Mouse (Mus musculus) lung, embryonic 14.5 days (tissue): ENCODE data around the gene Gm21693. TPM values are rescaled to one million over a fixed set of nuclear protein-coding genes. Genes with fewer than 3 reads are reported as not detected.
"Not testable (repeated sequence)": the region's sequence is repeated elsewhere in the genome, so short reads cannot be mapped to it uniquely, and the experiment has no call there.

Experiments
- ATAC-seq: fragments of 200-750 bp; cut with Nextera tagmentation; 2 replicates; pipeline ENCODE4 v1.8.0; 2017; ENCODE audit warnings: mild to moderate bottlenecking, moderate TSS enrichment, moderate library complexity; ENCODE audit not compliant: insufficient read depth
- DNase-seq: peaks from one replicate; pipeline ENCODE4 v3.0.0-alpha.2; 2015
- H3K27ac ChIP-seq: fragments of 300-500 bp; sonication (generic); 2 replicates; pipeline ENCODE4 v1.5.1; 2014; ENCODE audit warnings: low read depth, mild to moderate bottlenecking, moderate library complexity
- H3K27me3 ChIP-seq: fragments of 300-500 bp; sonication (generic); 2 replicates; pipeline ENCODE4 v1.6.1; 2014; ENCODE audit warnings: low read length, control low read depth; ENCODE audit not compliant: insufficient read depth
- H3K36me3 ChIP-seq: fragments of 300-500 bp; sonication (generic); 2 replicates; pipeline ENCODE4 v1.6.1; 2014; ENCODE audit warnings: control low read depth; ENCODE audit not compliant: insufficient read depth
- H3K4me1 ChIP-seq: fragments of 300-500 bp; sonication (generic); 2 replicates; pipeline ENCODE4 v1.6.1; 2014; ENCODE audit warnings: antibody characterized with exemption, control low read depth; ENCODE audit not compliant: insufficient read depth
- H3K4me2 ChIP-seq: fragments of 300-500 bp; sonication (generic); 2 replicates; pipeline ENCODE4 v1.6.1; 2014; ENCODE audit warnings: mild to moderate bottlenecking
- H3K4me3 ChIP-seq: fragments of 300-500 bp; sonication (generic); 2 replicates; pipeline ENCODE4 v1.5.1; 2014; ENCODE audit warnings: low read depth, low read length
- H3K9ac ChIP-seq: fragments of 300-500 bp; sonication (generic); 2 replicates; pipeline ENCODE4 v1.6.1; 2014
- H3K9me3 ChIP-seq: fragments of 300-500 bp; sonication (generic); 2 replicates; pipeline ENCODE4 v1.6.1; 2016; ENCODE audit warnings: low read depth, low read length, control low read depth
- WGBS: fragments of 180-500 bp; shearing (Covaris S2); extraction: QIAGEN DNeasy Blood & Tissue Kit; methylation state at CpG from one replicate; pipeline ENCODE4 v1.1.7; 2014; 5-methylcytosine and 5-hydroxymethylcytosine counted together
- polyA plus RNA-seq: library from polyadenylated mRNA; unstranded; fragments of >200 nt; fragmentation: Nextera tagmentation; extraction: Ambion mirVana; gene quantifications from 2 replicates; pipeline ENCODE4 v1.2.1, GENCODE M21; 2014

The Gm21693 gene
- polyA plus RNA-seq, result not detected in 2 replicates

- not testable (repeated sequence) for H3K36me3 ChIP-seq, H3K9me3 ChIP-seq, H3K4me3 ChIP-seq, H3K9ac ChIP-seq, H3K4me2 ChIP-seq, DNase-seq, ATAC-seq, H3K4me1 ChIP-seq, H3K27me3 ChIP-seq, H3K27ac ChIP-seq
- no CpG with 5 or more reads among the region's 9 CpGs for WGBS
Observed at GRCm38 (mm10) chrY:3345229-3345628, at the start of gene Gm21693. TSS of gene Gm21693 (minus strand) at chrY:3345329.

- not testable (repeated sequence) for H3K27ac ChIP-seq, H3K4me1 ChIP-seq, H3K27me3 ChIP-seq, DNase-seq, H3K4me2 ChIP-seq, H3K9me3 ChIP-seq, H3K36me3 ChIP-seq, ATAC-seq, H3K9ac ChIP-seq, H3K4me3 ChIP-seq
- 71% methylated on average over 1 of the region's 11 CpGs for WGBS
Observed at GRCm38 (mm10) chrY:3340661-3341060, 4.5 kb downstream of the Gm21693 start.

- not testable (repeated sequence) for DNase-seq, H3K9ac ChIP-seq, H3K27me3 ChIP-seq, ATAC-seq, H3K4me2 ChIP-seq, H3K36me3 ChIP-seq, H3K27ac ChIP-seq, H3K4me3 ChIP-seq, H3K4me1 ChIP-seq, H3K9me3 ChIP-seq
- no CpG with 5 or more reads among the region's 9 CpGs for WGBS
Observed at GRCm38 (mm10) chrY:3306349-3306748, 38.8 kb downstream of the Gm21693 start, which contains the start of gene Gm21677. TSS of gene Gm21677 (minus strand) at chrY:3306449.

Other genes with a start within 250 kb of the Gm21693 start
- not detected in 2 replicates for gene Gm21677, start 38.9 kb downstream of the Gm21693 start, polyA plus RNA-seq
- not detected in 2 replicates for gene Gm21704, start 64.8 kb upstream of the Gm21693 start, polyA plus RNA-seq
- gene Gm21708, start 64.8 kb upstream of the Gm21693 start, polyA plus RNA-seq, result not detected in 2 replicates